Mouse (Mus musculus) thymus, postnatal 25 days (tissue): ENCODE results near the gene Patj.
"Not testable (repeated sequence)": the region's sequence is repeated elsewhere in the genome, so short reads cannot be mapped to it uniquely, and the experiment has no call there.

Experiments
- DNase-seq: peaks from one replicate; pipeline ENCODE4 v3.0.0; 2022

Patj gene

DNA sequence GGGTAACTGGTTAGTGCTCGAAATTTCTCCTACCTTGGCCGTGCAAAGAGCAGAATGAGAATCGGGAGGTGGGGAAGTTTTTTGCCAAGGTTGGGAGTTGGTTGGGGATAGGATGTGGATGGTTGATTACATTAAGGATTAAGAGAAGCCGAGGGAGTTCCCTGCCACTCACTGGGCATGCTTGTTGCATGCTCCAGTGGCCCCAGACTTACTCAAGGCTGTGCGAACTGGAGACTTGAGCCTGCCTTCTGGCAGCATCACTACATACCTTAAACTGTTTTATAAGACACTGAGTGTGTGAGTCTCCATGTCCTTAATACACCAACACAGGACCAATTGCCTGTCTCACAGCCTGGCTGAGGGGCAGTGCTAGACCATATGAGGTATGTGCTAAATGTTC, 188.4 kb downstream of the Patj start:
- DNase-seq = no peak

DNA sequence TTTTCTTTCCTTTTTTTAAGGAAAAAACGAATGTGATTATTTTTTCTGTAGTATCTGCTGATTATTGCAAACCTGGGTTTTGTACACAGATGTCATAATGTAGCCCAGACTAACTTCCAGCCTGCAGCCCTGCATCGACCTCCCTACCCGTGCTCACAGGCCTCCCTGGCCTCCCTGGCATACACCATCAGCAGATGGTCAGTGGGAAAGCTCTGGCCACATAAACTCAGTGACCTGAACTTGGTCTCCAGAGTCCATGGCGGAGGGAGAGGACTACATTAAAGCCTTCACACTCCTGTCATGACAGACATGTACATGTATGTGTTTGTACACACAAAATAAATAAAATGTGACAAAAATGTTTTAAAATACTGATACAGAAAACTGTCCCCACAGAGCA, 190.7 kb downstream of the Patj start:
- DNase-seq = no peak

DNA sequence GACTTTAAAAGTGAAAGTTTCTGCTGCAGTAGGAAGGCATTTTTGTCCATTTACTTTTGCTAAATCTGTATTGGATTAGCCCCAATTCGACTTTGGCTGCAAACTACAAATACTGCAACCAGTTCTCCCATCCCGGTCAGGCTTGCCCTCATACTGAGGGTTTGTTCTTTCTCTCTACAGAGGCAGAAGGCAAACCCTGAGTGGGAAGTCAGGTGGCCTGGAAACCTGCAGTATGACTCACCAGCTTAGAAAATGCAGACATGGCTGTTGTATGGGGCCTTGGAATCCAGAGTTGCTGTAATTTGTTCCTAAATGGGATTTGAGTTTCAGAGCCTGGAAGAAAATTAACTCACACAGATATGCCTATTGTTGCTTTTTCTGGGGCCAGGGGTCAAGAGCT, 192.1 kb downstream of the Patj start:
- DNase-seq = no peak

DNA sequence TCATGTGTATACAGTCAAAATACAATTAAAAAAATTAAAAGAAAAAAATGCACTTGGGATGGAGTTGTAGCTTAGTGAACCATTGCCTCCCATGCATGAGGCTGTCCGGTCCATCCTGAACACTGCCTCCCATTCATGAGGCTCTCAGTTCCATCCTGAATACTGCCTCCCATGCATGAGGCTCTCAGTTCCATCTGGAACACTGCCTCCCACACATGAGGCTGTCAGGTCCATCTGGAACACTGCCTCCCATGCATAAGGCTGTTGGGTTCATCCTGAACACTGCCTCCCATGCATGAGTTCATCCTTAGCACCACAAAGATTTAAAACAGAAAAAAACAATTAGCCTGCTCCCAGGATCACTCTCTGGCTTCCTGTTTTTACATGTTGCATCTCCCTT, 198.4 kb downstream of the Patj start:
- DNase-seq = no peak

DNA sequence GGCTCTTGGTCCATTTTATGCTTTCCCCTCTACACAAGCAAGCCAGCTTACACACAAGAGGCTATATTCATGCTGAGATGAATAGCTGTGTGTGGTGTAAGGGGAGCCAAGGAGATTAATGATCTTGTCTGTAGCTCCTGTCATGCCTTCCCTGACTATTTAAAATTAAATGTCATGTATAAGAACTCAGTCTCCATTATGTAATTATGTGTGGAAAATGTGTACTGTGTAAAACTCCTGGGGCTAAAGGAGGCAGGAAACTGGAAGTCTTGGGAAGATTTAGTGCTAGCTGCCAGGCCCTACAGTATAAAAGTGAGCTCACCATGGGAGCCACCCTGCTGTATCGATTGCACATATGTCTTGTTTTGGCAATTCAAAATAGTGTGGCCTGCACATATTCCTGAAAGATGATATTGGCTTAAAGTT, 203.0 kb downstream of the Patj start:
- DNase-seq = no peak

DNA sequence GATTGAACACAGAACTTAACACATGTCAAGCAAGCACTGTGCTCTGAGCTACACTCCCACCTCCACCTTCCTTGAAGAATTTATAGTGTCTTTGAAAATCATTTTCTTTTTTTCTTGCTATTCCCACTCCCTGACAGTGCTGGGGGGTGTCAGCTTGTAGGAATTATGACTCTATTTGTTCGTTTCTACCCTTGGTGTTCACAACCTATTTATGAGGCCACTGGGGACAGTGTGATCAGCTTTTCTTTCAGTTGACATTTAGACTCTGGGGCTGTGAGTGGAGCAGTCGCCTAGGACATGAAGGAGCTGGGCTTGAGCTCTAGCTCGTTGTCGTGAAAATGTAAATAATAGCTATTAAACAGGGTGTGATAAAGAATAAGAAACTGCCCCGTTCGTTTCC, 203.8 kb downstream of the Patj start:
- DNase-seq = no peak

DNA sequence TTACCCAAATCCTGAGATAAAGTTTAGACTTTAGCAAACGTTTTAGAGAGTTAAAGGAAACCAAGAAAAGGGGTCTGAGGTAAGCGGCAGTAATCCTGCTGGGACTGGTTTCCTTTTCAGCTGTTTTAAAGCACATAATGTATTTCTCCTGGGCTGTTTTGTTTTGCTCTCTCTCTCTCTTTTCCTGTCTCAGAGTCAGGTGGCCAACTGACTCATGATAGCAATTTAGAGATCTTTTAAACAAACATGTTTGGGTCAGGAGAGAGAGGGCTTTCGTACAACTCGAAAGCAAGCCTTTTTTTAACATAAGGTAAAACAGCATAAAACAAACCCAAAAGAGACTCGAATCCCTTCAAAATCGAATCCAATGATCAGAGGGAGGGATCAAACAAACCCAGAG, 207.5 kb downstream of the Patj start:
- peak; percentile 2 for DNase-seq

DNA sequence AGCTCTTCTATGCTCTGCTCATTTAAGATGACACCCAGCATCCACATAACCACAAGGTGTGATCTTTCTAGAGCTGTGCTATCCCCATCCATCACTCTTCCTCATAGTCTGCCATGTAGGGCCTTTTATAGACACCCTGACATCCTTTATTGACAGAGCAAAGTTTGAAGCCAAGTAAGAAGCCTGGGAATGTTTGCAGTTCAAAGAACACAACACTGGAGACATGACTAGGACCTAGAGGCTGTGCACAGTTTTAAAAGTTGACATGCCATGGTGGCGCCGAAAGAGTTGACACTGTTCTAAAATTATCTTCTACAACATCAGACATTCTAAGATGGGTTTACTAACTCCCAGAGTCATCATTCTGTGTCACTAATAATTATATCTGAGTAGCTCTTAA, 214.9 kb downstream of the Patj start:
- no peak for DNase-seq

DNA sequence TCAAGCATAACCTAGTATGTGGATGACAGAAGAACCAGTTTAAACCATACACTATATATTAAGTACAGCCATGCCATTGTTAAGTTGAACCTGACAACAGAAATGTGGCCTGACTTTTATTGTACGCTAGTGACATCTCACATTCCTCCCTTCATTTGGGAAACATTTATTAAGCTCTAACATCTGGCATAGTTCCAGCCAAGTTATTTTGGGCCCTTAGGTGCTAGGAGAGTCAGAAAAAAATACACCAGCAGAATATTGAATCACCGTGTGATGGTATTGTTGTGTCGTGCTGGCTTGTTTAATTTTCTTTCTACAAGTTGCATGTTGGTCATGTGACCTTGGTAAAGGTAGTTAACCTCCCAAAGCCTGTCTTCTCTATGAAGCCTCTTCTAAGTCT, 218.8 kb downstream of the Patj start:
- no peak for DNase-seq

DNA sequence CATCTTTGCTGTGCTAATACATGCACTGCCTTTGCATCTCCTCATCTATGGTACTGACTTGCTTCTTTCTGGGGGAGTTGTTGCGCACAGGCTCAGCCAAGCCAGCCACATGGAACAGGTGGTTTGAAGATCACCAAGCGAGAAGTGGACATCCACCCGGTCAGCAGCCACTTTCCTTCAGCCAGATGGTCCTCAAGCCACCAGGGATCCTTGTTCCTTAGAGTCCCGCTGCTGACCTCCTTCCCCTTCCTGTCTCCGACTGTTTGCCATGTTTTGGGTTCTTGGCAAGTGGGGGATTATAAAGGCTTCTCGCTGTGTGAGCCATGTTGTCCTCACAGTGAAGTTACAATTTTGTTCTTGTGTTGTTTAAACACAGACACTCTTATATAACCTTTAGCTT, 223.6 kb downstream of the Patj start:
- DNase-seq = no peak

DNA sequence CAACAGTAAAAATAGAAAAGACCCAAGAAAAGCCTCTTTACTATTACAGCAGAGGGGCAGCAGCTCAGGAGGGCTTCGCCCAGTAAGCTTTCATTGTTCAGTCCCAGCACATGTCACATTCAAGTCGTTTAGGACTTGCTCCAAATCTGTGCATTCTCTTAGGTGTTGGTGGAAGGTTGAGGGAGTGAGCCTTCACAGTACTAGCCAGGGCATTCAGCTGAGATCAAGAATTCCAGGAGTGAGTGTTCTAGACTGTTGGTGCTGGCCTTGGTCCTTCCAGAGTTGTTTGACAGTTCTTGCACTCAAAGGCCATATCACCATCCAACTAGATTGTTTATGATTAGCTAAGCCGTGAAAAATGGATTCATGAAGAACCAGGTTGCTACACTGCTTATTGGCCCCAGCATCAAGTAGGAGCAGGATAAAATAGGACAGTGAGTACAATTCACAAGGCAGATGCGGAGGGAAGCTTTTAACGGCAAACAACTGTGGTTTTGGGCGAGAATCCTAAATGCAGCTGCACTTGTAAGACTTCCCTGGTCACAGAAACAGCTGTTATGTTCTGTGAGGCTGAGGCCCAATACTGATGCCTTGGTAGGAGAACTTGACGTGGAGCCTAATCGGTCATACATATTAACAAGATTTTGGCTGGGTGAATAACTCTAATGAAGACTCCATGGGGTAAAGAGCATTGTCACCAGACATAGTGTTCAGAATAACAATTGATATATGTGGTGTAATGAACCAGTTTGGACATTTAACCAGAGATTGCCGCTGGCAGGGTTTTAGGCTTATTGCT, 225.6 kb downstream of the Patj start:
- DNase-seq = peak; percentile 27

DNA sequence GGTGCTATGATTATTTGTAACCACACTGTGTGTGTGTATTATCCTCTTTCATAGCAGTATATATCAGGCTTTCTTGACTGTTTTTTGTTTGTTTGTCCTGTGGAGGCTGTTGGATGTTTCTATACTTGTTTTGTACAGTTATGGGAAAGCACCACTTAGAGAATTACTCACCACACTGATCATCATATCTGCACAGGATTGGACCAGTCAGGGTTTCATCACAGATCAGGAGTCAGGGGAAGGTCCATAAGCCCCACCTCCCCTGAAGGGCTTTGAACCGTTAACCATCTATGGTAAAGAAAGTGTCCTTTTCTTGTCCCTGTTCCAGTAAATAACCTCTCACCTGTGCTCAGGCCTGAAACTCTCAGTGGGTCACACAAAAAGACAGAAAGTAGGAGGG, 226.6 kb downstream of the Patj start:
- no peak for DNase-seq

DNA sequence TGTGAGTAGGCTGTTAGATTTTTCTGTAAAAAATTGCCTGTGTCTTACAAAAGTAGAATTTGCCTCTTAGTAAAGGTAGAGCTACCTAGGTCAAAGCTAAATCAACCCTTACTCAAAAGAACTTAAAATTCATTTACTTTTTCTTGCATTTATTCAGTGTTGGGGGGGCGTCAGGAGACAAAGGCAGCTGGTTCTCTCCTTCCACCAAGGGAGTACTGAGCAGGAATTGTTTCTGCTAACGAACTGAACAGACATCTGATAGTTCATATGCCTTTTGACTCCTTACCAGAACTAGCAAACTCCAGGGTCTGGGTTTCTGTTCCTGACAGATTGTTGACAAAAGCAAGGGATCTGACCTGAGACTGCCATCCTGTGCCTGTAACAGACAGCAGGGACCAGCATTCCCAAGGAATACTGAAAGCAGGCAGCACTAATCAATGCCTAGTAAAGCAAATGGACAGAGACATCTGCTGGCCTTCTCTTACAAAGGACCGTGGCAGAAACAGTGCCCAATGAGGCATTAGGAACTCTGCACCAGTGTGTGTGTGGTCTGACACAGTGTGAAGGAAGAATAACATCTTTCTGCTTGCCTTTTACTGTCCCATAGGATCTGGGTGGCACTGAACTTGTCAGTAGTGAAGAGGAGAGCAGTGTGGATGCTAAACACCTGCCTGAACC, 227.6 kb downstream of the Patj start:
- no peak for DNase-seq

DNA sequence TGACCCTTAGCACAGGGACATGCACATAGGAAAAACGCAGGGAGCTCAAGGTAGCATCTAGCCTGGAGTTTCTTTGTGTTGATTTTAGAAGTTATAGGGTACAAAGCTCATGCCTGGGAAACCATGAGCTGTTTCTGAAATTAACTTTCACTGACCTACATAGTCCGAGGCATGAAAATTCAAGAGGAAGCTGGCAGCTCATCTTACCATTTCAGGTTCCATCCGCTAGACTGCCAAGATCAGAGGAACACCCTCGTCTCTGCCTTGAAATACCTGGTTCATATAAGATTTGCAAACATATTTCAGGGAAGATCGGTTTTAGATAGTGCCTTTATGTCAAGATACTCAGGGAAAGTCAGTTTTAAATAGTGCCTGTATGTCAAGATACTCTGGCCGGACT, 232.7 kb downstream of the Patj start:
- DNase-seq = no peak

DNA sequence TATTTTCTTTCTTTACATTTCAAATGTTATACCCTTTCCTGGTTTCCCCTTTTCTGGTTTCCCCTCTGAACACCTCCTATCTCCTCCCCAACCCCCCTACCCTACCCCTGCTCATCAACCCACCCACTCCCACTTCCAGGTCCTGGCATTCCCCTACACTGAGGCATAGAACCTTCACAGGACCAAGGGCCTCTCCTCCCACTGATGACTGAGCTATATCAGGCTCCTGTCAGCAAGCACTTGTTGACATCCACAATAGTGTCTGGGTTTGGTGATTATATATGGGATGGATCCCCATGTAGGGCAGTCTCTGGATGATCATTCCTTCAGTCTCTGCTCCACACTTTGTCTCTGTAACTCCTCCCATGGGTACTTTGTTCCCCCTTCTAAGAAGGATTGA, 233.6 kb downstream of the Patj start:
- DNase-seq = not testable (repeated sequence)

DNA sequence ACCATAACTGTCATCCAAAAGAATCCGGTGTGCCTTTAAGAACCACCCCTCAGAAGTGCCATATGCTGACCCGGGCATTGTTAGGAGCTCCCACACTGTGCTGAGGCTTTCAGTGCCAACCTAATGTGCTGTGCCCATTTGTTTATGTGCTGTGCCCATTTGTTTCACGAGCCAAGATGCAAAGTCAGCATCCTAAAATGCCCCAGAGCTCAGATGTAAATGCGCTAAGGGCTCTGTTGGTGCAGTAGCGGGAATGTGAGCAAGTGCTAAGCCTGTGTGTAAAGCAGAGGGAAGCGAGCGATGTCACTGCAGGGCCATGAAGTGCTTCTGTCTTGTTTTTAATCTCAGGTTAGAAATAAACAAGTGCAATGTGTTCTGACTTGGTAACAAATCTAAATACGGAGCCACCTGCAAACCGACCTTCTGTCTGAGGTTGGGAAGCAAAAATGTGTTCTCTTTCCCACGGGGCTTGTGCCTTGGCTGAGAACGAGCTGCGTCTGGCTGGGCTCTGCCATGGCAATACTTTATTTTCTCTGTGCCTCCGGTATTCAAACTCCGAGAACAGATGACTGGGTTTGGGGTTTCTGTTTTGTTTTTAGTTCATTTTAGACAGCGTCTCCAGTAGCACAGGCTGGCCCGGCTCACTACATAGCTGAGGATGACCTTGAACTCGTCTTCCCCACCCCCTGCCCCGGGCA, 239.7 kb downstream of the Patj start:
- no peak for DNase-seq

DNA sequence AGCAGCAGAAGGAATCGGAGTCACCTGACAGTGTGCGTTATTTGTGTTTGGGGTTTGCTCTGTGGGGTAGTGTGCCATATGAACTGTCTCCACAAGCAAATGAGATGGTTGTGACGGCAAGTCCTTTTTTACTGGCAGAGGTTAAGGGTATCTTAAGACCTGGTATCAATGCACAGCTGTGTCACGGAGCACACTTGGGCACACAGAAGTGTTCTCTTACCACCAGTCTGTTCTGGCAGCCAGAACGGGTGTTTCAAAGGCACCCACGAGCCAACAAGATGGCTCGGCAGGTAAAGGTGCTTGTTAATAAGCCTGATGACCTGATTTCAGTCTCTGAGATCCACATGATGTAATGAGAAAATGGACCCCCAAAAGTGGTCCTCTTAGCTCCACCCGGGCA, 243.1 kb downstream of the Patj start:
- DNase-seq = no peak

DNA sequence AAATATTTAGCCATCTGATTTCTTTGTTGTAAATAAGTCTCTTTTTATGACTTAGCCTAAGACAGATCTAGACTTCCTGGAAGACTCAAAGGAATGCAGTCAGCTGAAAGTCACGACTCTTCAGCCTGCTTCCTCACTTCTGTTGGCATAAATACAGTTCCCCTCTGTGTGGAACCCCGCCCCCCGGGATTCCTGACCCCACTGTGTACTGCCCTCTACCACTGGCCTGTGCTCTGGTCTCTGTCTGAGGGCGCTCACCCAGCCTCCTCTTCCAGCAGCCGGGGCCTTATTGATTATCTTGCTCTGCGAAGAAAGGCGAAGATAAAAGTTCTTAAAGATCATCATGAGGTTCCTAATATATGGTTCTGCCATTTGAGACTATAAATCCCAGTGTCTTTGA, 258.1 kb downstream of the Patj start:
- DNase-seq = no peak

DNA sequence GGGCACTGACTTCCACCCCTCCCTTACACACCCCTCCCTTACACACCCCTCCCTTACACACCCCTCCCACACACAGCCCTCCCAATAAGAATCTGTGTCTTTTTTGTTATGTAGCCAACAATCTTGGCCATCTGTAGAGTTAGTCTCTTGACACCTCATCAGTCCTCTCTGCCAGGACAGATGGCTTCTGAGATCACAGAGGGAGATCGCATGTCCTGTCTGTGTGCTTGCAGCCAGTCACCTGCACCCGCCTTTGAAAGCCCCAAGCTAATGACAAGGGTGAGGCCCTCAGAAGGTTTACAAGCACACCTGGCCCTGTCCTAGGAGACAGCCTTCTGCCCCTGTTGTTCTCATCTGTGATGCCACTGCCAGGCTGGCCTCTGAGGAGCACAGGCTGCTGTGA, 258.8 kb downstream of the Patj start:
- no peak for DNase-seq

DNA sequence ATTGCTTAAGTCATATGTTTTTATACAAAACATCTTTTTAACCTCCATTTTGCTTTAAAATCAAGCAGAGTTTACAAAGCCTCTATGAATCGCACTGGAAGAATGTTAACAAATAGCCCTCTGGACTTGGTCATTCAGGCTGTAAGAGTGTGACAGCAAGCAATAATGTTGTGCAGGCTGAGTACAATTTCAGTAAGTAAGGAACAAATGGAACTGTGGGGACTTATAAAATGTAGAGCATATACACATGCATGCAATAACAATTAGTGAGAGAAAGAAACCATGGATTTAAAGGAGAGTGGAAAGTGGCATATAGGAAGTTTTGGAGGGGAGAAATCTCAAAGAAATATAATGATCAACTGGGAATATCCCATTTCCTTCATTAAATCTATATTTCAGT, 261.2 kb downstream of the Patj start:
- DNase-seq = no peak

DNA sequence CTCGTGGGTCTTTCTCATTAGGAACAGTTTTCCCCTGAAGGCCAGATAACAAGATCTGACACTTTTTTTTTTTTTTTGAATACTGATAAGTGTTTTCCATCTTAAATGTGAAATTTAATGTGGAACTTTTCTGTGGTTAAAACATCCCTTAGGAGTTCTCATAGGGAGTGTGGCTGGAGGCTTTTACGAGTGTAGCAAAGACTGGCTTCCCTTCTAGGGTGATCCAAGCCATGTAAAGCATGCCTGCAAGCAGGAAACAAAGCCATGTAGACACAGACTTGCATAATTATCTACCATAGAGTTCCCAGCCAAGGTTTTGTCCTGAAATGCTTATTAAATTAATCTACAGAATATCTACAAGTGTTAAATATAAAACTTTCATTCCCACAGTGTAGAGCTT, 263.4 kb downstream of the Patj start:
- DNase-seq = no peak

DNA sequence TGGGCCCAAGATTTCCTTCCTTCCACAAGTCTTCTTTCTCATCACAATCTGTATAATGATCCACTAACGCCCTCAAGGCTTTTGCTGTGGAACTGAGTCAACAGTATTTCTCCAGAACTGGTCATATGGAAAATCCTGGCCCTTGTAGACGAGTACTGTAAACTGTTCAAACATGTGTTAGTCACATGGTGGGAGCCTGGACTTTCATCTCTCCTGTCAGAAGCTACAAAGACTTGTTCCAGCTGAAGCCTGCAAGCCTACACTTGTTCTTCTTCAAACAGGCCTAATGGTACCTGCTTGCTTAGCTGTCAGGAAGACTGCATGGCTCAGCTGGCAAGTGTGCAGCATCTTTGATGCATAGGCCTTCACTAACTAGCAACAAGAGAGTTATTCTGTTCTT, 264.9 kb downstream of the Patj start:
- no peak for DNase-seq

DNA sequence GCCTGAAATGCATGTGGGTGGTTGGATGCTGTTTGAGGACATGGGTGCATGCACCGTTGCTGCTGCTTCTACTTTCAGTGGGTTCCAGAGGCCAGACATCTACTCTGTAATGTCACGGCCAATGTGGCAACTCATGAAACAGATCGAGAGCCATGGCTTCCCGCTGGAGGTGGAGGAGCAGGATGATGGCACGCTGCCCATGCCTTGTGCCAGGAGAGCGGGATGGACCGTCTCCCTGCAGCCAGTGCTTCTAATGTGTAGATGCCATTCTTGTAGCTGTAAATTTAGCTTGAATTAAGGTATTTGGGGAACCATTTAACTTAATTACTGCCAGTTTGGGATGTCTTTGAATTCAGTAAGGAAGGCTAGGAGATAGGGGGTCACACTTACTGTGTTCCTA, 270.3 kb downstream of the Patj start:
- no peak for DNase-seq

DNA sequence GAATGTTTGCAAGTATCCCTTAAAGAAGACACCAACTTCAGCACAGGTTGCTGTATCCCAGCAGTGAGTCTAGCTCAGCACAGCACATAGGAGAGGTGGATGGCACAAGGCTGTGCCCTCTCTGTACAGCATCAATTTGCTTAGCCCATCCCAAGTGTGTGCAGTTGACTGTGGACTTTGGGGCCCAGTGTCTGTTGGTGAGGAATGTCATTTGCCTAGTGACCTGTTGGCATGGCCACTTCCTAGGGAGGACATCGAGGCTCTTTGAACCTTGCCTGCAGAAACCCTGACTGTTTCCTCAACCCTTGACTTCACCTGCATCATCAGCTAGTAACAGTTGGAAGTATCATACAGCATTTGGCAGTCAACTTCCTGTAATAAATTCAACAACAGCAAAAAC, 270.9 kb downstream of the Patj start:
- no peak for DNase-seq
